Mouse (Mus musculus): ENCODE results near the gene Hsbp1. TPM values are rescaled to one million over a fixed set of nuclear protein-coding genes. Genes with fewer than 3 reads are reported as not detected.

Gene Hsbp1
- polyA plus RNA-seq, 1 experiment from 2014 or later = 693 TPM

Other genes with a start within 250 kb of the Hsbp1 start
- 17.6 and 19.4 TPM in 2 replicates for gene Mlycd, start 50.4 kb downstream of the Hsbp1 start, polyA plus RNA-seq (2014; fragmentation: Nextera tagmentation; extraction: Ambion mirVana)
- gene Osgin1, start 89.6 kb downstream of the Hsbp1 start, polyA plus RNA-seq (2014; fragmentation: Nextera tagmentation; extraction: Ambion mirVana) = 0.26 TPM in 1 of 2 replicates, not detected in the other
- gene Necab2, start 102.2 kb downstream of the Hsbp1 start, polyA plus RNA-seq (2014; fragmentation: Nextera tagmentation; extraction: Ambion mirVana) = 45.7 and 56.4 TPM in 2 replicates
- gene Slc38a8, start 157.2 kb downstream of the Hsbp1 start, polyA plus RNA-seq (2014; fragmentation: Nextera tagmentation; extraction: Ambion mirVana) = not detected in 2 replicates
- gene Mbtps1, start 214.2 kb downstream of the Hsbp1 start, polyA plus RNA-seq (2014; fragmentation: Nextera tagmentation; extraction: Ambion mirVana) = 40.4 and 59.5 TPM in 2 replicates
- gene Hsdl1, start 230.7 kb downstream of the Hsbp1 start, polyA plus RNA-seq (2014; fragmentation: Nextera tagmentation; extraction: Ambion mirVana) = 178 and 204 TPM in 2 replicates
- gene Dnaaf1, start 230.7 kb downstream of the Hsbp1 start, polyA plus RNA-seq (2014; fragmentation: Nextera tagmentation; extraction: Ambion mirVana) = 0.13 and 0.23 TPM in 2 replicates

Measured in midbrain, embryonic 14.5 days (tissue).